Mouse (Mus musculus): Measurements from ENCODE around the gene Mllt11. TPM values are rescaled to one million over a fixed set of nuclear protein-coding genes. Genes with fewer than 3 reads are reported as not detected.

Gene Mllt11
- polyA plus RNA-seq, 1 experiment = 23.3 TPM

- no peak for TF ChIP-seq CTCF (IDR thresholded peaks at IDR 0.05; ENCODE audit: low read depth, low read length)
- no peak for TF ChIP-seq POLR2A (IDR thresholded peaks at IDR 0.05; ENCODE audit: borderline replicate concordance, low read depth, low read length)
- Histone ChIP-seq H3K27ac (ENCODE audit: insufficient read depth, low read depth, low read length) (no peak overlapping the region), H3K4me3 (ENCODE audit: insufficient read depth, low read length) (no peak overlapping the region), H3K4me1 (ENCODE audit: control insufficient read depth, insufficient read depth, low read length) (peaks cover 10% of the 10 kb centered on the region)
Measured at GRCm38 (mm10) chr3:95269789-95270188, 37.8 kb upstream of the Mllt11 start.

GRCm38 (mm10) chr3:95267855-95268254 lies 35.9 kb upstream of the Mllt11 start:
- TF ChIP-seq CTCF (IDR thresholded peaks at IDR 0.05; ENCODE audit: low read depth, low read length) (no peak), POLR2A (IDR thresholded peaks at IDR 0.05; ENCODE audit: borderline replicate concordance, low read depth, low read length) (no peak)
- peaks cover 16% of the 10 kb centered on the region for H3K4me1 ChIP-seq (ENCODE audit: control insufficient read depth, insufficient read depth, low read length)
- H3K4me3 ChIP-seq (ENCODE audit: insufficient read depth, low read length) = no peak overlapping the region
- no peak overlapping the region for H3K27ac ChIP-seq (ENCODE audit: insufficient read depth, low read depth, low read length)

- no peak for TF ChIP-seq CTCF (IDR thresholded peaks at IDR 0.05; ENCODE audit: low read depth, low read length)
- no peak for TF ChIP-seq POLR2A (IDR thresholded peaks at IDR 0.05; ENCODE audit: borderline replicate concordance, low read depth, low read length)
- Histone ChIP-seq H3K4me3 (ENCODE audit: insufficient read depth, low read length) (no peak overlapping the region), H3K4me1 (ENCODE audit: control insufficient read depth, insufficient read depth, low read length) (peaks cover 20% of the 10 kb centered on the region), H3K27ac (ENCODE audit: insufficient read depth, low read depth, low read length) (no peak overlapping the region)
Measured at GRCm38 (mm10) chr3:95266052-95266451, 34.1 kb upstream of the Mllt11 start.

GRCm38 (mm10) chr3:95264724-95265123 lies 32.8 kb upstream of the Mllt11 start:
- Histone ChIP-seq H3K4me1 (ENCODE audit: control insufficient read depth, insufficient read depth, low read length) (peaks cover 20% of the 10 kb centered on the region), H3K27ac (ENCODE audit: insufficient read depth, low read depth, low read length) (no peak overlapping the region), H3K4me3 (ENCODE audit: insufficient read depth, low read length) (no peak overlapping the region)
- TF ChIP-seq POLR2A (IDR thresholded peaks at IDR 0.05; ENCODE audit: borderline replicate concordance, low read depth, low read length) (no peak), CTCF (IDR thresholded peaks at IDR 0.05; ENCODE audit: low read depth, low read length) (no peak)

GRCm38 (mm10) chr3:95263089-95263739 lies 31.2 kb upstream of the Mllt11 start:
- peaks cover 17% of the 10 kb centered on the region for H3K4me1 ChIP-seq (ENCODE audit: control insufficient read depth, insufficient read depth, low read length)
- H3K27ac ChIP-seq (ENCODE audit: insufficient read depth, low read depth, low read length) = peak overlapping the region; percentile 75
- peak overlapping the region; percentile 40 for H3K4me3 ChIP-seq (ENCODE audit: insufficient read depth, low read length)
- no peak for TF ChIP-seq POLR2A (IDR thresholded peaks at IDR 0.05; ENCODE audit: borderline replicate concordance, low read depth, low read length)
- peak; percentile 75 for TF ChIP-seq CTCF (IDR thresholded peaks at IDR 0.05; ENCODE audit: low read depth, low read length)

GRCm38 (mm10) chr3:95261975-95262374 lies 30.0 kb upstream of the Mllt11 start:
- Histone ChIP-seq H3K27ac (ENCODE audit: insufficient read depth, low read depth, low read length) (no peak overlapping the region), H3K4me1 (ENCODE audit: control insufficient read depth, insufficient read depth, low read length) (peaks cover 9% of the 10 kb centered on the region), H3K4me3 (ENCODE audit: insufficient read depth, low read length) (no peak overlapping the region)
- no peak for TF ChIP-seq CTCF (IDR thresholded peaks at IDR 0.05; ENCODE audit: low read depth, low read length)
- no peak for TF ChIP-seq POLR2A (IDR thresholded peaks at IDR 0.05; ENCODE audit: borderline replicate concordance, low read depth, low read length)

- TF ChIP-seq CTCF (IDR thresholded peaks at IDR 0.05; ENCODE audit: low read depth, low read length) = no peak
- no peak for TF ChIP-seq POLR2A (IDR thresholded peaks at IDR 0.05; ENCODE audit: borderline replicate concordance, low read depth, low read length)
- H3K4me3 ChIP-seq (ENCODE audit: insufficient read depth, low read length) = no peak overlapping the region
- H3K27ac ChIP-seq (ENCODE audit: insufficient read depth, low read depth, low read length) = no peak overlapping the region
- H3K4me1 ChIP-seq (ENCODE audit: control insufficient read depth, insufficient read depth, low read length) = no peaks in the 10 kb centered on the region
Measured at GRCm38 (mm10) chr3:95256931-95257330, 25.0 kb upstream of the Mllt11 start.

- no peak for TF ChIP-seq CTCF (IDR thresholded peaks at IDR 0.05; ENCODE audit: low read depth, low read length)
- no peak for TF ChIP-seq POLR2A (IDR thresholded peaks at IDR 0.05; ENCODE audit: borderline replicate concordance, low read depth, low read length)
- peaks cover 7% of the 10 kb centered on the region for H3K4me1 ChIP-seq (ENCODE audit: control insufficient read depth, insufficient read depth, low read length)
- no peak within 1 kb of the TSS for H3K4me3 ChIP-seq (ENCODE audit: insufficient read depth, low read length)
- H3K27ac ChIP-seq (ENCODE audit: insufficient read depth, low read depth, low read length) = no peak within 1 kb of the TSS
Measured at GRCm38 (mm10) chr3:95250783-95251424, 18.9 kb upstream of the Mllt11 start, which contains the start of gene Bnipl. Bnipl (minus strand) TSS chr3:95251193.

- Histone ChIP-seq H3K4me3 (ENCODE audit: insufficient read depth, low read length) (no peak overlapping the region), H3K4me1 (ENCODE audit: control insufficient read depth, insufficient read depth, low read length) (peaks cover 7% of the 10 kb centered on the region), H3K27ac (ENCODE audit: insufficient read depth, low read depth, low read length) (no peak overlapping the region)
- TF ChIP-seq CTCF (IDR thresholded peaks at IDR 0.05; ENCODE audit: low read depth, low read length) (no peak), POLR2A (IDR thresholded peaks at IDR 0.05; ENCODE audit: borderline replicate concordance, low read depth, low read length) (no peak)
Measured at GRCm38 (mm10) chr3:95250361-95250760, 18.4 kb upstream of the Mllt11 start.

GRCm38 (mm10) chr3:95247660-95248336 lies 15.8 kb upstream of the Mllt11 start:
- Histone ChIP-seq H3K27ac (ENCODE audit: insufficient read depth, low read depth, low read length) (no peak overlapping the region), H3K4me3 (ENCODE audit: insufficient read depth, low read length) (no peak overlapping the region), H3K4me1 (ENCODE audit: control insufficient read depth, insufficient read depth, low read length) (peaks cover 7% of the 10 kb centered on the region)
- TF ChIP-seq POLR2A (IDR thresholded peaks at IDR 0.05; ENCODE audit: borderline replicate concordance, low read depth, low read length) (no peak), CTCF (IDR thresholded peaks at IDR 0.05; ENCODE audit: low read depth, low read length) (no peak)
